Mouse (Mus musculus) adrenal gland, postnatal 36 days (tissue): ENCODE measurements around the gene Eif2ak1. TPM values are rescaled to one million over a fixed set of nuclear protein-coding genes. Genes with fewer than 3 reads are reported as not detected.

Experiments
- DNase-seq, 2 experiments: peaks; one replicate each; pipeline ENCODE4 v3.0.0; 2021; ENCODE audit warnings: mixed read lengths in 1 of 2
- total RNA-seq, 2 experiments: library from RNA; stranded (reverse); gene quantifications; 2 replicates each; pipeline ENCODE4 v1.2.3; 2021

The Eif2ak1 gene
- total RNA-seq, 2 experiments from 2014 or later: 34.9 to 39.2 TPM

GRCm38 (mm10) chr5:143897635-143898330 is 80.2 kb downstream of the Eif2ak1 start, which contains the start of gene Ankrd61:
Gene Ankrd61, minus strand, starts transcription at chr5:143897685.
- no peak for DNase-seq

GRCm38 (mm10) chr5:143902111-143902510 is 84.5 kb downstream of the Eif2ak1 start:
- no peak for DNase-seq

GRCm38 (mm10) chr5:143903813-143904212 is 86.2 kb downstream of the Eif2ak1 start:
- no peak for DNase-seq

GRCm38 (mm10) chr5:143906429-143906828 is 88.8 kb downstream of the Eif2ak1 start:
- DNase-seq: no peak

GRCm38 (mm10) chr5:143908926-143909325 is 91.3 kb downstream of the Eif2ak1 start:
- DNase-seq: no peak

- peak; percentile 96 for DNase-seq
These were observed 92.1 kb downstream of the Eif2ak1 start, which contains the start of the genes Aimp2 and Pms2 for GRCm38 (mm10) chr5:143909417-143910400. Gene Aimp2, minus strand, starts transcription at chr5:143909847. Gene Pms2, plus strand, starts transcription at chr5:143909964.

- DNase-seq: no peak
These were observed 98.6 kb downstream of the Eif2ak1 start for GRCm38 (mm10) chr5:143916221-143916620.

- DNase-seq: peak; percentile 67 to 81
These were observed 99.8 kb downstream of the Eif2ak1 start for GRCm38 (mm10) chr5:143917418-143917817.

GRCm38 (mm10) chr5:143918120-143918519 is 100.5 kb downstream of the Eif2ak1 start:
- no peak for DNase-seq

- no peak for DNase-seq
These were observed 107.3 kb downstream of the Eif2ak1 start for GRCm38 (mm10) chr5:143924781-143925452.

- no peak for DNase-seq
These were observed 110.3 kb downstream of the Eif2ak1 start, which contains the start of gene Gm42421 for GRCm38 (mm10) chr5:143927875-143928274. Gene Gm42421, plus strand, starts transcription at chr5:143928175.

- DNase-seq: no peak
These were observed 111.7 kb downstream of the Eif2ak1 start for GRCm38 (mm10) chr5:143929291-143929690.

- DNase-seq: no peak
These were observed 113.1 kb downstream of the Eif2ak1 start for GRCm38 (mm10) chr5:143930656-143931055.

- no peak for DNase-seq
These were observed 114.4 kb downstream of the Eif2ak1 start for GRCm38 (mm10) chr5:143931863-143932580.

- peak; percentile 43 to 59 for DNase-seq
These were observed 115.2 kb downstream of the Eif2ak1 start, which contains the start of gene Rsph10b for GRCm38 (mm10) chr5:143932831-143933230. Gene Rsph10b, plus strand, starts transcription at chr5:143933035.

GRCm38 (mm10) chr5:143933414-143933813 is 115.8 kb downstream of the Eif2ak1 start:
- no peak for DNase-seq

- no peak for DNase-seq
These were observed 116.3 kb downstream of the Eif2ak1 start for GRCm38 (mm10) chr5:143933875-143934274.

GRCm38 (mm10) chr5:143936156-143936555 is 118.6 kb downstream of the Eif2ak1 start:
- no peak for DNase-seq

- no peak for DNase-seq
These were observed 124.0 kb downstream of the Eif2ak1 start for GRCm38 (mm10) chr5:143941588-143941987.

GRCm38 (mm10) chr5:143943231-143944125 is 125.9 kb downstream of the Eif2ak1 start:
- no peak for DNase-seq
